Mouse (Mus musculus): ENCODE results near the gene Ptprf. TPM values are rescaled to one million over a fixed set of nuclear protein-coding genes. Genes with fewer than 3 reads are reported as not detected.

The Ptprf gene
- polyA plus RNA-seq, 1 experiment from 2014 or later: 79.8 TPM

DNA sequence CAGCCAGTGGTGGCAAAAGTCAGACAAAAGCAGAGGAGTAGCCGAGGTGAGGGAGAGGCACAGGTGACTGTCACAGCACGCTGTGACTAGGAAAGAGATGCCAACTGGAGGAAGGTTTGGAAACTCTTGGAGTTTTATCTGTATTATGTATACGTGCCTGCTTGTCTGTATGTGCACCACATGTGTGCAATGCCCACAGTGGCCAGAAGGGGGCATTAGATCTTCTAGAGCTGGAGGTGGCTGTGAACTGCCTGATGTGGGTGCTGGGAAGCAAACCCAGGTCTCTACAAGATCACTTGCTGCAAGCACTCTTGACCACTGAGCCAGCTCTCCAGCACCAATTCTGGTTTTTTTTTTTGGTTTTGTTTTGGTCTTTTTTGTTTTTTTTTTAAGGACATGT, 20.5 kb downstream of the Ptprf start:
- Histone ChIP-seq H3K4me1 (ENCODE audit: control insufficient read depth, insufficient read depth, low read length) (peaks cover 33% of the 10 kb centered on the region), H3K9me3 (ENCODE audit: control insufficient read depth, low read depth, low read length) (no peaks in the 10 kb centered on the region), H3K36me3 (ENCODE audit: control insufficient read depth, insufficient read depth, low read length) (peaks cover 48% of the 10 kb centered on the region), H3K27me3 (ENCODE audit: control insufficient read depth, insufficient read depth, low read length) (no peaks in the 10 kb centered on the region), H3K27ac (ENCODE audit: low read length) (peak overlapping the region; percentile 34; the same call in 1 of the 2 replicates), H3K4me3 (ENCODE audit: low read depth, low read length) (no peak overlapping the region), H3K4me2 (replicated peaks; ENCODE audit: low read depth, low read length) (no peak overlapping the region), H3K9ac (replicated peaks; ENCODE audit: low read depth, low read length) (no peak overlapping the region)
- no peak for ATAC-seq (ENCODE audit: insufficient number of reproducible peaks, insufficient read depth, low FRiP score, low read depth)
- 97% methylated on average over 3 of the region's 3 CpGs for WGBS

DNA sequence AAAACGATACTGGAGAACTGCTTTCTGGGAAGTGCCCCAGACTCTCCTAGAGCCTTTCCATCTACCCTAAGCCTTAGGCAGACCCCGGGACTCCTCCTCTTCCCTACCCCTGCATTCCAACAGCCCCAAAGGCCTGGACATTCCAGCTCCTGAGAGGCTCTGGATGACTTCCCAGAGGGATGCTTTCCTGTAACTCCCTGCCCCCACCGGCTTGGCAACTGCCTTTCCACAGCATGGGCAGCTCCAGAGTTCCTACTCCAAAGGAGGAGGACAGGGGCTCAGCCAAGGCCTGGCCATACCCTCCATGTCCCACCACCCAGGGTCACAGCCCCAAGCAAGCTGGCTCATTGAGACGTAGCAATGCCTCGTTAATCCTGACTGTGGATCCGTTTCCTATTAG, 21.2 kb downstream of the Ptprf start:
- Histone ChIP-seq H3K27ac (ENCODE audit: low read length) (no peak overlapping the region; the same call in 1 of the 2 replicates), H3K4me1 (ENCODE audit: control insufficient read depth, insufficient read depth, low read length) (peaks cover 35% of the 10 kb centered on the region), H3K27me3 (ENCODE audit: control insufficient read depth, insufficient read depth, low read length) (no peaks in the 10 kb centered on the region), H3K9me3 (ENCODE audit: control insufficient read depth, low read depth, low read length) (no peaks in the 10 kb centered on the region), H3K9ac (replicated peaks; ENCODE audit: low read depth, low read length) (no peak overlapping the region), H3K4me2 (replicated peaks; ENCODE audit: low read depth, low read length) (no peak overlapping the region), H3K4me3 (ENCODE audit: low read depth, low read length) (no peak overlapping the region), H3K36me3 (ENCODE audit: control insufficient read depth, insufficient read depth, low read length) (peaks cover 49% of the 10 kb centered on the region)
- no peak for ATAC-seq (ENCODE audit: insufficient number of reproducible peaks, insufficient read depth, low FRiP score, low read depth)
- WGBS: 58% methylated on average over 6 of the region's 6 CpGs

GRCm38 (mm10) chr4:118268429-118269212, 22.6 kb downstream of the Ptprf start:
- H3K27ac ChIP-seq (ENCODE audit: low read length): no peak overlapping the region
- H3K27me3 ChIP-seq (ENCODE audit: control insufficient read depth, insufficient read depth, low read length): no peaks in the 10 kb centered on the region
- H3K4me1 ChIP-seq (ENCODE audit: control insufficient read depth, insufficient read depth, low read length): peaks cover 22% of the 10 kb centered on the region
- ATAC-seq (ENCODE audit: insufficient number of reproducible peaks, insufficient read depth, low FRiP score, low read depth): no peak
- no peak overlapping the region for H3K4me3 ChIP-seq (ENCODE audit: low read depth, low read length)
- no peak overlapping the region for H3K4me2 ChIP-seq (replicated peaks; ENCODE audit: low read depth, low read length)
- H3K9ac ChIP-seq (replicated peaks; ENCODE audit: low read depth, low read length): no peak overlapping the region
- no peaks in the 10 kb centered on the region for H3K9me3 ChIP-seq (ENCODE audit: control insufficient read depth, low read depth, low read length)
- 76% methylated on average over 14 of the region's 14 CpGs for WGBS
- peaks cover 49% of the 10 kb centered on the region for H3K36me3 ChIP-seq (ENCODE audit: control insufficient read depth, insufficient read depth, low read length)

DNA sequence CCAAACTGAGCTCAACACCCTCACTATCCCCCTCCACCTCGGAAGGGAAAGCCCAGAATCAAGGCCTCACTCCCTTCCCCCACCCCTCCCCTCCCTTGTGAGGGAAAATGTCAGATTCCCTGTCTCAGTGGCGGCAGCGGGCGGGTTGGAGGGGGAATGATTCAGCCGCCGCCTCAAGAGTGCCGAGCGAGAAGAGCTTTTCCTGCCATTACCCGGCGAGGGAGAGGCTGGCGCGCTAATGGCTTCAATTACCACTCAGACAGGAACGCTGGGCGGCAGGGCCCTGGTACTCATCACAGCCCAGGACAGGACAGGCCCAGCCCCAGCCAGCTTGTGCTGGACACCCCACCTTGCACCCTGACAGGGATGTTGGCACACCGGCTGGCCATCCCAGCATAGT, 25.6 kb downstream of the Ptprf start:
- peak; percentile 34; the same call in 1 of the 2 replicates for ATAC-seq (ENCODE audit: insufficient number of reproducible peaks, insufficient read depth, low FRiP score, low read depth)
- WGBS: 16% methylated on average over 15 of the region's 15 CpGs
- Histone ChIP-seq H3K4me1 (ENCODE audit: control insufficient read depth, insufficient read depth, low read length) (peaks cover 43% of the 10 kb centered on the region), H3K36me3 (ENCODE audit: control insufficient read depth, insufficient read depth, low read length) (peaks cover 41% of the 10 kb centered on the region), H3K9ac (replicated peaks; ENCODE audit: low read depth, low read length) (no peak overlapping the region), H3K4me2 (replicated peaks; ENCODE audit: low read depth, low read length) (no peak overlapping the region), H3K4me3 (ENCODE audit: low read depth, low read length) (no peak overlapping the region), H3K9me3 (ENCODE audit: control insufficient read depth, low read depth, low read length) (no peaks in the 10 kb centered on the region), H3K27ac (ENCODE audit: low read length) (peak overlapping the region; percentile 75; the same call in 1 of the 2 replicates), H3K27me3 (ENCODE audit: control insufficient read depth, insufficient read depth, low read length) (no peaks in the 10 kb centered on the region)

DNA sequence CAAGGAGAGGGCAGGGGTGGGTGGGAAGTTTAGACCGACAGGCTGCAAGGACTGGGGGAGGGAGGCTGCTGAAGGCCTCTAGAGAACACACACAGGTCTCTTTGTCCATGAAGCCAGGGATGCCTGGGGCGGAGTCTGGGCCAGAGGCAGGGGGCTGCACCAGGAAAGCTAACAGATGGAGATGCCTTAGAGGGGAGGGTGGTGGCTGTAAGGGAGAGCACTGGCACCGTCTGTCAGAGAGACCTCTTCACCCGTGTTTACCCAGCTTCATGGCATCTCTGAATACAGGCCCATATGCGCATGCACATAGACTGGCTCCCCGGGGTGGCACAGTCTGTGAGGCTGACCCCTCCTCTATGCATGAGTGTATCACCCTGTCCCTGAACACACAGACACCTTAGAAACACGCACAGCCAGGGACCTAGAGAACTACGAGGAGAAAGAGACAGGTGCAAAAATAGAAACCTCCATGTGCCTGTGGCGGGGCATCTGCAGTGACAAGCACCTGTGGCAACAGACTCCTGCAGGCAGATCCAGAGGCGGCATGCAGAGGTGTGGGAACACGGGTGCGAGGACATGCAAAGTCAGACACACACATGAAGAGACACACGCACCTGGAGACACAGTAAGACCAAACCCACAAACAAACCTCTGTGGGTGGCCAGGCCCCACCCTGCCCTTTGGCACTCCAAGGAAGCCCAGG, 29.3 kb downstream of the Ptprf start:
- ATAC-seq (ENCODE audit: insufficient number of reproducible peaks, insufficient read depth, low FRiP score, low read depth): no peak
- Histone ChIP-seq H3K4me2 (replicated peaks; ENCODE audit: low read depth, low read length) (no peak overlapping the region), H3K9ac (replicated peaks; ENCODE audit: low read depth, low read length) (no peak overlapping the region)

DNA sequence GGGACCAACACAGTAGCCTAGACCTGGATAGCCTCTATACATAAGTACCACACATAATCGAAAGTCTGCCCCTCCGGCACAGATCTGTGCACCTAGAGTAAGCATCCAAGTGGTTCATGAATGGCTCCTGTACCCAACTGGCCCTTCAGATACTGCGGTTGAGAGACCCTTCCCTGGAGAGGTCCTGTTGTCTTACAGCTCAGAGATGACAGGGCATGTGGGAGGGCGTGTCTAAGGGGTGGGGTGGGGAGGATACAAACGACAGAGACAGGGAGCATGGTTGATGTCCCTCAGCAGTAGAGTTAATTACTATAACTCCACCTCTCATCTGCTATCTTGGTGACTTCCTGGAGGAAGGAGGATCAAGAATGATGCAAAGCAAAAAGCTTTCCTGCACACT, 29.9 kb downstream of the Ptprf start:
- Histone ChIP-seq H3K4me3 (ENCODE audit: low read depth, low read length) (peak overlapping the region; percentile 41), H3K4me2 (replicated peaks; ENCODE audit: low read depth, low read length) (peak overlapping the region; percentile 82), H3K9me3 (ENCODE audit: control insufficient read depth, low read depth, low read length) (no peaks in the 10 kb centered on the region), H3K9ac (replicated peaks; ENCODE audit: low read depth, low read length) (no peak overlapping the region), H3K27me3 (ENCODE audit: control insufficient read depth, insufficient read depth, low read length) (no peaks in the 10 kb centered on the region), H3K4me1 (ENCODE audit: control insufficient read depth, insufficient read depth, low read length) (peaks cover 50% of the 10 kb centered on the region), H3K27ac (ENCODE audit: low read length) (peak overlapping the region; percentile 74; the same call in 1 of the 2 replicates), H3K36me3 (ENCODE audit: control insufficient read depth, insufficient read depth, low read length) (peaks cover 27% of the 10 kb centered on the region)
- no peak for ATAC-seq (ENCODE audit: insufficient number of reproducible peaks, insufficient read depth, low FRiP score, low read depth)
- 19% methylated on average over 5 of the region's 5 CpGs for WGBS

More for the DNA sequence above, 29.3 kb downstream of the Ptprf start:
- peaks cover 53% of the 10 kb centered on the region for H3K4me1 ChIP-seq (ENCODE audit: control insufficient read depth, insufficient read depth, low read length)
- peak overlapping the region; percentile 74; the same call in 1 of the 2 replicates for H3K27ac ChIP-seq (ENCODE audit: low read length)
- no peak overlapping the region for H3K4me3 ChIP-seq (ENCODE audit: low read depth, low read length)
- H3K36me3 ChIP-seq (ENCODE audit: control insufficient read depth, insufficient read depth, low read length): peaks cover 28% of the 10 kb centered on the region; the same call in 1 of the 2 replicates
- no peaks in the 10 kb centered on the region for H3K27me3 ChIP-seq (ENCODE audit: control insufficient read depth, insufficient read depth, low read length)
- 41% methylated on average over 13 of the region's 13 CpGs for WGBS
- no peaks in the 10 kb centered on the region for H3K9me3 ChIP-seq (ENCODE audit: control insufficient read depth, low read depth, low read length)

GRCm38 (mm10) chr4:118260551-118261267, 30.5 kb downstream of the Ptprf start:
- WGBS: under 1% methylated on average over 38 of the region's 39 CpGs
- peaks cover 30% of the 10 kb centered on the region for H3K36me3 ChIP-seq (ENCODE audit: control insufficient read depth, insufficient read depth, low read length)
- H3K27me3 ChIP-seq (ENCODE audit: control insufficient read depth, insufficient read depth, low read length): no peaks in the 10 kb centered on the region
- H3K9me3 ChIP-seq (ENCODE audit: control insufficient read depth, low read depth, low read length): no peaks in the 10 kb centered on the region
- peak overlapping the region; percentile 74; the same call in 1 of the 2 replicates for H3K27ac ChIP-seq (ENCODE audit: low read length)
- peak overlapping the region; percentile 82 for H3K4me2 ChIP-seq (replicated peaks; ENCODE audit: low read depth, low read length)
- ATAC-seq (ENCODE audit: insufficient number of reproducible peaks, insufficient read depth, low FRiP score, low read depth): peak; percentile 82
- H3K4me3 ChIP-seq (ENCODE audit: low read depth, low read length): peak overlapping the region; percentile 41
- H3K4me1 ChIP-seq (ENCODE audit: control insufficient read depth, insufficient read depth, low read length): peaks cover 44% of the 10 kb centered on the region
- 0 out of 2 replicates have a peak overlapping the region, but pooled peaks have one; percentile 22 for H3K9ac ChIP-seq (replicated peaks; ENCODE audit: low read depth, low read length)

Data from stomach, embryonic 14.5 days (tissue).